Mouse (Mus musculus): Measurements from ENCODE around the gene Trpm2.

DNA sequence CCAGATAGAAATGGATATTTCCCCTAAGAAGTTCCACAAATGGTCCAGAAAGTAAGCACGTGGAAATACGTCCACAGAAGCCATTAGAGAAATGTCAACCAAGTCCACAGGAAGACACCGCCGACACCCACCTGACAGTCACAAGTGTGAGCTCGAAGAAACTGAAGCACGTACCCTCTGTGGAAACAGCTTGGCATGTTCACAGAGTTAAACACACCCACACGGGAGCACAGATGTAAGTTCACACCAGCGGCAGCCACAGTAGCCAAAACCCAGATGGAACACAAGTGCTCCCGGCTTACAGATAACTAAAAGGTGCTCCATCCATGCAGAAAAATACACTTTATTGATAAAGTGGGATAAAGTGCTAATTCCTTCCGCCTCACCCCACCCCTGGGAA is 43.0 kb downstream of the Trpm2 start:
- TF ChIP-seq CTCF (IDR thresholded peaks at IDR 0.05; ENCODE audit: control insufficient read depth, insufficient read depth, low read length): no peak
- no peak for TF ChIP-seq POLR2A (IDR thresholded peaks at IDR 0.05; ENCODE audit: borderline replicate concordance, control insufficient read depth, low read depth, low read length)
